Mouse (Mus musculus): ENCODE results near the gene Atp6ap1. TPM values are rescaled to one million over a fixed set of nuclear protein-coding genes. Genes with fewer than 3 reads are reported as not detected.

The Atp6ap1 gene
- total and polyA plus RNA-seq, 3 experiments: 41.6 to 355 (median 75.5) TPM

DNA sequence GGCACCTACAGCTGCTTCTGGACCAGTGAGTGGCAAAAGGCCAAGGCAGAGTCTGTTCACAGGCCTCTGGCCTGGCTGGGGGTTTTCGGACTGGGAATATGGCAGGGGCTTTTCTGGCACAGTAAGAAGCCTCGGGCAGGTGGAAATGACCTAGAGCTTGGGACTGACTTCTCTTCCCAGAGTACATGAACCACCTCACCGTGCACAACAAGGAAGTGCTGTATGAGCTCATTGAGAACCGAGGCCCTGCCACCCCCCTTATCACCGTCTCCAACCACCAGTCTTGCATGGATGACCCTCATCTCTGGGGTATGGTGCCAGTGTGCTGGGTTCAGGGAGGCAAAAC is 13.8 kb upstream of the Atp6ap1 start:
- no peak for TF ChIP-seq USF1 (IDR thresholded peaks at IDR 0.05; ENCODE audit: low read depth, low read length)
- TF ChIP-seq ELF1 (IDR thresholded peaks at IDR 0.05; ENCODE audit: low read depth, low read length): peak; percentile 23; the same call in 1 of the 2 replicates
- TF ChIP-seq HCFC1 (IDR thresholded peaks at IDR 0.05; ENCODE audit: low read depth, low read length): no peak

DNA sequence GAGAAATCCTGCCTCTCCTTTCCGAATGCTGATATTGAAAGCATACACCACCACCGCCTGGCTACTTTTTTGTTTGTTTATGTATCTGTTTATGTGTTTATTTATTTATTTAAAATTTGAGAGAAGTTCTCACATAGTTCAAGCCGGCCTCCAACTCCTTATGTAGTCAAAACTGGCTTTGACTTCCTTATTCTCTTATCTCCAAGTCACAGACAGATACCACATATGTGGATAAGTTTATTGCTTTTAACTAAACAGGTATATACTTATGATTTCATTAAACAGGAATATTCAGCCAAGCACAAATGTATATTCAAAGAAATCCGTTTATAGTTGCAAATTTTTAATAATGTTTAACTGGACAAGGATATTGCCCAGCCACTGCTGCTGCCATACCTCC is 3.5 kb upstream of the Atp6ap1 start:
- TF ChIP-seq TBP (IDR thresholded peaks at IDR 0.05; ENCODE audit: low read depth, low read length): no peak
- no peak for TF ChIP-seq HCFC1 (IDR thresholded peaks at IDR 0.05; ENCODE audit: low read depth, low read length)
- no peak for TF ChIP-seq MYC (IDR thresholded peaks at IDR 0.05; ENCODE audit: low read depth, low read length)
- TF ChIP-seq ELF1 (IDR thresholded peaks at IDR 0.05; ENCODE audit: low read depth, low read length): no peak
- peak; percentile 65 for TF ChIP-seq RCOR1 (IDR thresholded peaks at IDR 0.05; ENCODE audit: low read depth, low read length)
- TF ChIP-seq CHD1 (IDR thresholded peaks at IDR 0.05; ENCODE audit: low read depth, low read length): no peak
- TF ChIP-seq MAFK (IDR thresholded peaks at IDR 0.05; ENCODE audit: borderline replicate concordance, low read depth, low read length): no peak
- peak; percentile 34; the same call in 1 of the 2 replicates for TF ChIP-seq SIN3A (IDR thresholded peaks at IDR 0.05; ENCODE audit: low read length)
- peak; percentile 90 for TF ChIP-seq GATA1 (IDR thresholded peaks at IDR 0.05; ENCODE audit: low read depth, low read length)
- TF ChIP-seq MAX (IDR thresholded peaks at IDR 0.05; ENCODE audit: low read length): no peak
- no peak for TF ChIP-seq JUND (IDR thresholded peaks at IDR 0.05; ENCODE audit: low read depth, low read length)
- no peak for TF ChIP-seq NRF1 (IDR thresholded peaks at IDR 0.05; ENCODE audit: insufficient read depth, low read depth, low read length, poor library complexity, severe bottlenecking)
- peak; percentile 78 for TF ChIP-seq TCF12 (IDR thresholded peaks at IDR 0.05; ENCODE audit: low read depth, low read length)
- TF ChIP-seq RAD21 (IDR thresholded peaks at IDR 0.05; ENCODE audit: low read depth, low read length): no peak
- TF ChIP-seq MAZ (IDR thresholded peaks at IDR 0.05; ENCODE audit: low read depth, low read length): no peak
- no peak for TF ChIP-seq MXI1 (IDR thresholded peaks at IDR 0.05; ENCODE audit: low read depth, low read length)
- no peak for TF ChIP-seq MEF2A (IDR thresholded peaks at IDR 0.05; ENCODE audit: extremely low read depth, insufficient replicate concordance, low read depth, low read length, poor library complexity, severe bottlenecking)
- peak; percentile 66 to 84 for TF ChIP-seq EP300 (IDR thresholded peaks at IDR 0.05; ENCODE audit: low read depth in 1 of 2, low read length in 2 of 2)
- no peak for TF ChIP-seq USF2 (IDR thresholded peaks at IDR 0.05; ENCODE audit: borderline replicate concordance in 1 of 2, insufficient read depth in 1 of 2, low read depth in 1 of 2, low read length in 2 of 2)
- no peak for TF ChIP-seq POLR2AphosphoS2 (IDR thresholded peaks at IDR 0.05; ENCODE audit: low read length)
- peak; percentile 74 for TF ChIP-seq TAL1 (IDR thresholded peaks at IDR 0.05; ENCODE audit: low read length)
- TF ChIP-seq SMC3 (IDR thresholded peaks at IDR 0.05; ENCODE audit: low read depth, low read length): no peak
- TF ChIP-seq CHD2 (IDR thresholded peaks at IDR 0.05; ENCODE audit: low read length): no peak
- no peak for TF ChIP-seq NELFE (IDR thresholded peaks at IDR 0.05; ENCODE audit: low read depth, low read length)
- TF ChIP-seq POLR2A (IDR thresholded peaks at IDR 0.05; ENCODE audit: control insufficient read depth in 1 of 2, insufficient read depth in 1 of 2, low read depth in 1 of 2, low read length in 2 of 2, poor library complexity in 1 of 2): no peak
- no peak for TF ChIP-seq POLR2AphosphoS5 (IDR thresholded peaks at IDR 0.05; ENCODE audit: borderline replicate concordance, low read depth, low read length)
- no peak for TF ChIP-seq BHLHE40 (IDR thresholded peaks at IDR 0.05; ENCODE audit: borderline replicate concordance, low read depth, low read length)
- TF ChIP-seq USF1 (IDR thresholded peaks at IDR 0.05; ENCODE audit: low read depth, low read length): no peak
- no peak for TF ChIP-seq GABPA (IDR thresholded peaks at IDR 0.05; ENCODE audit: low read depth, low read length)
- no peak for TF ChIP-seq ZMIZ1 (IDR thresholded peaks at IDR 0.05; ENCODE audit: low read depth, low read length)
- Histone ChIP-seq H3K4me3 (ENCODE audit: control insufficient read depth in 1 of 2, insufficient read depth in 1 of 2, low read depth in 2 of 2, low read length in 2 of 2) (no peak overlapping the region), H3K79me2 (ENCODE audit: control insufficient read depth, insufficient read depth, low read length, poor library complexity) (peaks cover 10% of the 10 kb centered on the region), H3K36me3 (ENCODE audit: control insufficient read depth in 1 of 2, insufficient read depth in 2 of 2, low read length in 2 of 2) (peaks cover 0 to 9% of the 10 kb centered on the region in 2 experiments; a peak in 2 of 4 replicates), H3K9me3 (replicated peaks; ENCODE audit: insufficient read depth, low read length) (no peaks in the 10 kb centered on the region), H3K27ac (ENCODE audit: control insufficient read depth, low read depth, low read length) (peak overlapping the region; percentile 16; the same call in 1 of the 2 replicates), H3K27me3 (ENCODE audit: control insufficient read depth in 1 of 2, insufficient read depth in 2 of 2, low read length in 2 of 2) (no peaks in the 10 kb centered on the region), H3K4me1 (ENCODE audit: control insufficient read depth in 1 of 2, insufficient read depth in 2 of 2, low read length in 2 of 2) (peaks cover under 1 to 4% of the 10 kb centered on the region in 2 experiments; a peak in 3 of 4 replicates), H3K9ac (ENCODE audit: control insufficient read depth, low read depth, low read length, poor library complexity, severe bottlenecking) (no peak overlapping the region)
- DNase-seq (ENCODE audit: low read depth, low spot score): peak; percentile 54

More for the DNA sequence above, 13.8 kb upstream of the Atp6ap1 start:
- Histone ChIP-seq H3K79me2 (ENCODE audit: control insufficient read depth, insufficient read depth, low read length, poor library complexity) (peaks cover 13% of the 10 kb centered on the region), H3K27ac (ENCODE audit: control insufficient read depth, low read depth, low read length) (peak overlapping the region; percentile 72), H3K27me3 (ENCODE audit: control insufficient read depth in 1 of 2, insufficient read depth in 2 of 2, low read length in 2 of 2) (no peaks in the 10 kb centered on the region), H3K9me3 (replicated peaks; ENCODE audit: insufficient read depth, low read length) (no peaks in the 10 kb centered on the region), H3K4me1 (ENCODE audit: control insufficient read depth in 1 of 2, insufficient read depth in 2 of 2, low read length in 2 of 2) (peaks cover 0 to 11% of the 10 kb centered on the region in 2 experiments; a peak in 2 of 4 replicates), H3K9ac (ENCODE audit: control insufficient read depth, low read depth, low read length, poor library complexity, severe bottlenecking) (peak overlapping the region; percentile 86), H3K36me3 (ENCODE audit: control insufficient read depth in 1 of 2, insufficient read depth in 2 of 2, low read length in 2 of 2) (peaks cover 0 to 11% of the 10 kb centered on the region in 2 experiments; a peak in 3 of 4 replicates), H3K4me3 (ENCODE audit: control insufficient read depth in 1 of 2, insufficient read depth in 1 of 2, low read depth in 2 of 2, low read length in 2 of 2) (peak overlapping the region; percentile 72 to 76)
- peak; percentile 30 for DNase-seq (ENCODE audit: low read depth, low spot score)

All from MEL (cell line).